Mouse (Mus musculus): ENCODE measurements around the gene Syne1.

Syne1 gene

DNA sequence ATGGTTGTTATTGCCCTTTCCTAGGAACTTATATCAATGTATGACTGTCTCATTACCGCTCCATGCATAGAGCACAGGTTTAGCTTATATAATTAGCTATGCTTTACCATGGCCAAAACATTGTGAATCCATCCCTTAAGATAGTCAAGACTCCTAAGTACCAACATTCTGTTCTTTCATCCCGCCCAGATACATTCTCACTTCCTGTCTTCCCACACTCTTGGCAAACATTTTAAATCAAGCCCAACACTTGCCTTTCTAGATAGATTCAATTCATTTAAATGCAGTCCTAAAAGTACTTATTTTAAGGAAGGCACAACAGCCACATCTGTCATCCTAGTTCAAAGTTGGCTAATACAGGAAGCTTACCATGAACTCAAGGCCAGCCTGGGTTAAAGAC, 113.5 kb downstream of the Syne1 start:
- DNase-seq (ENCODE audit: low read depth, low spot score) = no peak

GRCm38 (mm10) chr10:5423984-5424383, 127.3 kb downstream of the Syne1 start:
- DNase-seq (ENCODE audit: low read depth, low spot score) = no peak

DNA sequence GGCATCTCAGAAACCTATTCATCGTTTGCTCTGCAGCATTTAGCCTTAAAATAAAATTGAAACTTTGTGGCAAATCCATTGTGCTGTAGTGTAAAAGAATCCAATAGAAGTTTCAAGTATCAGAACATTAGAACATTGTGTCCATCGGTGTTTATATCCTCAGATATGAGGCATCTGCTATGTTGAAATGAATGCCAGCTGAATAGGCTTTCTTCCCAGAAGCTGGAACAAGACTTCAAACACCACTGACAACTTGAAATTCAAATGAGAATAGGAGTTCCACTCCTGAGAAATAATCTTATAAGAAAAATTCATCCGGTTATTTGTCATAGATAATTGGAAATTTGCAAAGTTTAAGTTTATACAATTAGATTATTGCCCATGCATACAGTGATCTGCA, 135.6 kb downstream of the Syne1 start:
- DNase-seq (ENCODE audit: low read depth, low spot score) = no peak

GRCm38 (mm10) chr10:5384131-5384776, 167.0 kb downstream of the Syne1 start:
- DNase-seq (ENCODE audit: low read depth, low spot score) = no peak

- DNase-seq (ENCODE audit: low read depth, low spot score) = no peak
These were observed 169.7 kb downstream of the Syne1 start for GRCm38 (mm10) chr10:5381536-5381935.

GRCm38 (mm10) chr10:5378969-5379368, 172.3 kb downstream of the Syne1 start:
- no peak for DNase-seq (ENCODE audit: low read depth, low spot score)

DNA sequence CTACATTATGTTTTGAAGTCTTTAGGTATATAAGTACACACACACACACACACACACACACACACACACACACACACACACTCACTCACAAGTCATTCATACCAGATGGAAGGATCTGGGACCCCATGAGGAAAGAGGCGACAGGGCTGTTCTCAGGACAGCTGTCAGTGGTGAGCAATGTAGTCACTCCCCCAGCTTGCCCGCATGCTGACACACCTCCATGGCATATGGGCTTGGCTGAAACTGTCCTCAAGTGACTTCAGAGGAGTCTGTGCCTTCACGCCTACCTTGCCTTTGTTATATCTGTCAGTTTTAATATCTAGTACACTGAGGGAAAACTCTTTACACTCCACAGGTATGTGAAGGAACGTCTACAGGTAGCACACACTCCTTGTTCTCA, 181.7 kb downstream of the Syne1 start:
- DNase-seq (ENCODE audit: low read depth, low spot score) = no peak

DNA sequence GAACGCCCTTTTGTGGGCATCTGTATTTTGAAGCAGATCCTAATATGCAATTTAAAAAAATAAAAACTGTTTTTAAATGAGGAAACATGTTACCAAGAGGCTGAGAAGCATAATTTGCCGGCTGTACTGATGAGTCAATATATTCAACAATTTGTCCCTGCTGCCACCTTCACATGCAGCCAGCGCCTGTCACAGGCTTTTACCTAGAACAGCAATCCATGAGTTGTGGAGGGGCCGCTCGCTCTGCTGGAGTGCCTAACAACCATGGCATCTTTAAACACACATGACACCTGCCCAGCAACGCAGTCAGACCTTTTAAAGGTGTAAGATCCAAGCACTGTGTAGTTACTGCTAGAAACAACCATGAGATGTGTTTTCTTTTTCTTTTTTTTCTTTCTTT, 183.0 kb downstream of the Syne1 start:
- no peak for DNase-seq (ENCODE audit: low read depth, low spot score)

DNA sequence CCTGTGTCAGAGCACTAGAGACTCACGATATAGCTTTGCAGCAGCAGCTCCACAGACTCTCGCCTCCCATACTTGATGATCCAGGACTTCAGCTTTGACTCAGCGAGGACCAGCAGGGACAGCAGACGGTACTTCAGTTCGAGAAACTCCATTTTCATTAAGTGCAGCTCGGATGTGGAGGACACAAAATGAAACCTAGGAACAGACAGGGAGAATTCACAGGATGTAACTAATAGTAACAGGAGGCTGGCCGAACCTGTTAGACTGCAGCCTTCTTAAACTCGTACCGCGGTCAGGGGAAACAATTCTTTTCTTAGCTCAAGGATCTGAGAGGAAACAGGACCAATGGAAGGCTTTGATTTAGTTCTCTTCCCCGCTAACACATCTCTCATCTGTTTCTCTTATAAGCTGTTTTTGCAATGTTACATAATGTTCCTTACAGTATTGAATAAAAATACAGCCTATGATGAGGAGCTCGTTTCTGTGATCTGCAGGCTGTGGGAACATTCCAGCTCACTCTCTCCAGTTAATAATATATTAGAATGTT, 183.7 kb downstream of the Syne1 start:
- no peak for DNase-seq (ENCODE audit: low read depth, low spot score)

DNA sequence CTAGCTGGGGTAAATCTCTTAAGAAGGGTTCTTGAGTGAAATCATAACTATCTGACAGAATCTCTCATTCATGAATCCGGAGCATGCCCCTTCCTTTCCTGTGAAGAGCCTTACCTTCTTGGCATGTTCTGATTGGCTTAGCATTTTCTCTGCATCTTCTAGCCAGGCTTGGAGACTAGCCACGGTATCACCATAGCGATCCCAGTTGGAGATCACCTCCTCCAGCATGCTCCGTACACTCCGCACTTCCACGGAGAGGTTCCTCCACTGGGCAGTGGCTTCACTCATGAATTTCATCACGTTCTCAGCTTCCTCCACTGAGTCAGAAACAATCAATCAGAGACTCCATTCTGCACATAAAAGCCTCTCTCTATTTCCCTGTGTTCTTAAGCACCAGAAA, 190.7 kb downstream of the Syne1 start:
- DNase-seq (ENCODE audit: low read depth, low spot score) = no peak

- no peak for DNase-seq (ENCODE audit: low read depth, low spot score)
These were observed 194.7 kb downstream of the Syne1 start for GRCm38 (mm10) chr10:5356614-5357013.

GRCm38 (mm10) chr10:5353390-5353789, 197.9 kb downstream of the Syne1 start:
- DNase-seq (ENCODE audit: low read depth, low spot score) = no peak

DNA sequence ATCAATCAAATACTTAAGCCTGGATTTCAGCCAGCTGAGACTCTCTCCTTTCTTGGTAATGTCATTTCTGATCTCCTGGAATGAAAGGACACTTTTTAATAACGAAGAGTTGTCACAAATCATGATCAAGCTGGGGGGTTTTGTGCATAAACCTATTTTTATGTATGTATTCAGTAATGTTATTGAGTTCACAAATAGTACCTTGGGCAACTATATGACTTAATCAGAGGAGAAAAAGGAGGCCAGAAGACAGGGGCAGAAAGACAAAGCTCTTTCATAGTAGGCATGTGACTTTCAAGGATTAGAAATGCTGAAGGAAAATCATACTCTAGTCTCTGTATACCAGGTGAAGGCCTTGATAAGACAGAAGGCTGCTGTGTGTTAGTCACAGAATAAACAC, 204.4 kb downstream of the Syne1 start:
- no peak for DNase-seq (ENCODE audit: low read depth, low spot score)

DNA sequence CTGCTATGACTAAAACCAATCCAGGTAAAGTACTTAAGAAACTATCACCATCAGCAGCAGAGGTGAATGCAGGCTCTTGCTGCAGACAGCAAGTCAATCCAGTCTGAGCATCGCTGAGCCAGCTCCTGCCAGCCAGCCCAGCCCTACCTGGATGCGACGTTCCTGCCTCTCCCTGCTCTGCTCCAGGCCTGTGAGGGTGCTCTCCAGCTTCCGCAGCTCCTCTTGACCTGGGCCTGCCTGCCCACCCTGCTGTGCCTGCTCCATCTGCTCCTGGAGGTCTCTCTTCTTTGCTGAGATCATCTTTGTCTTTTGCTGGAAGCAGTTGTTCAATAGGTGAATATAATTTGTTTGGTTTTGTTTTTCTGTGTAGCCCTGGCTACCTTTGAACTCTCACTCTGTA, 208.1 kb downstream of the Syne1 start:
- DNase-seq (ENCODE audit: low read depth, low spot score) = no peak

DNA sequence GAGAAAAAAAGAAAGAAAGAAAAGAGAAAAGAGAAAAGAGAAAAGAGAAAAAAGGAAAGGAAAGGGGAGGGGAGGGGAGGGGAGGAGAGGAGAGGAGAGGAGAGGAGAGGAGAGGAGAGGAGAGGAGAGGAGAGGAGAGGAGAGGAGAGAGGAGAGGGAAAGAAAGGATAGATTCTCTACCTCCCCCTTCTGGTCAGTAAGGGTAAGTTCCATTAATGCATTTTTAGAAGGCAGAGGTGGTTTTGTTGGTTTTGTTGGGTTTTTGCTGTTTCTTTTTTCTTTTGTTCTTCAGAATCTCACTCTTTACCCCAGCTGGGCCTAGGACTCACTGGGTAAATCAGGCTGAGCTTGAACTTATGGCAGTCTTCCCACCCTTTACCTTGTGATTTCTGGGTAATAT, 214.9 kb downstream of the Syne1 start:
- no peak for DNase-seq (ENCODE audit: low read depth, low spot score)

GRCm38 (mm10) chr10:5332801-5333200, 218.5 kb downstream of the Syne1 start:
- DNase-seq (ENCODE audit: low read depth, low spot score) = no peak

DNA sequence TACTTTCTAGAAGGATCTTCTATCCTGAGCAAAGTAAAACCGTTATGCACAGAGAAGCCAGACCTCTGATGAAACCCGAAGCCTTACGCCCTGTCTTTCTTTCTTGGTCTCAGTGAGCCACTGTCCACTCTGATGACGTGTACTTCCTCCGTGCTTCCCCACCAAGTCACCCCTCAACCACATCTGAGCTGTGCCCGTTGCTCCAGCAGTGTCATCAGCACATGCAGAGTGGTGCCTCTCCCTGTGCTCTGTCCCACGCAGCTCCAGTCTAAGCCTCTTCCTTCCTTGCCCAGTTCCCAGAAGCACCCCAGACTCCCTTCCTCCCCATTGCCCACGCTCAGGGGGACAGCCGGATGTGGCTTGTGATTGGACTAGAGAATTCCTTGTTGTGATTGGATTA, 224.6 kb downstream of the Syne1 start:
- no peak for DNase-seq (ENCODE audit: low read depth, low spot score)

GRCm38 (mm10) chr10:5323741-5324395, 227.4 kb downstream of the Syne1 start:
- no peak for DNase-seq (ENCODE audit: low read depth, low spot score)

DNA sequence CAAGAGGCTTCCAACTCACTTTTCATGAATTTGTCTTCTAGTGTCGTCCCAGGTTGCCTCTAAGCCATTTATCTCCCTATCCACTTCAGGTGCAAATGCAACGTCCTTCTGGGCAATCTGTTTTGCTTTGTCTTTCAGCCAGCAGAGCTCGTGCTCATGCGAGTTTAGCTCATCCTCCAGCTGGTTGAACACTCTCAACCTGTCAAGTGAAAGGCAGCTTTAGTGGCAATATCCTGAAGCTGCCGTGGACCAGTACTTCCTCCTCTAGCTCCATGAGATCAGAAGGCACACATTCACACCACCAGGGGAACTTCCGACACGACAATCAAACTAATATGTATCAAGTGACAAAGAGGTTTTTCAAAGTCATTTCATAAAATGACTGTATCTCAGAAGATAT, 228.7 kb downstream of the Syne1 start:
- no peak for DNase-seq (ENCODE audit: low read depth, low spot score)

- peak; percentile 44 for DNase-seq (ENCODE audit: low read depth, low spot score)
These were observed 233.7 kb downstream of the Syne1 start for GRCm38 (mm10) chr10:5317602-5318001.

DNA sequence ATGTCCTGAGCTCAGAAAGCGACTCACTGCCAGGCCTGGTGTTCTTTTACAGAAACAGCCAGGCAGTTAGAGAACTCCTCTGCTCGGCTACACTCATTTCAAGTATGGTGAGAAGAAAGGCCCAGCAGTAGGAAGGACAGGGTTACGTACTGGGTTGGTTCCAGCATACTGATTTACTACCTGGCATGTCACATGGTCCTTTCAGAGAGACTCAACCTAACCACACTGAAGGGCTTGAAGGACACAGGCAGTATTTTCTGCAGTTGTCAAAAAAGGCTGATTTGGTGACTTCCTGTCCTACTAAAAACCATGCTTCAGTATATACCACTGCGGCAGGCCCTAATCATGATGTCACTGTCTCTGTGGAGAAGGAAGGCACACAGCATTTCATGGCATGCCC, 238.8 kb downstream of the Syne1 start:
- DNase-seq (ENCODE audit: low read depth, low spot score) = no peak

DNA sequence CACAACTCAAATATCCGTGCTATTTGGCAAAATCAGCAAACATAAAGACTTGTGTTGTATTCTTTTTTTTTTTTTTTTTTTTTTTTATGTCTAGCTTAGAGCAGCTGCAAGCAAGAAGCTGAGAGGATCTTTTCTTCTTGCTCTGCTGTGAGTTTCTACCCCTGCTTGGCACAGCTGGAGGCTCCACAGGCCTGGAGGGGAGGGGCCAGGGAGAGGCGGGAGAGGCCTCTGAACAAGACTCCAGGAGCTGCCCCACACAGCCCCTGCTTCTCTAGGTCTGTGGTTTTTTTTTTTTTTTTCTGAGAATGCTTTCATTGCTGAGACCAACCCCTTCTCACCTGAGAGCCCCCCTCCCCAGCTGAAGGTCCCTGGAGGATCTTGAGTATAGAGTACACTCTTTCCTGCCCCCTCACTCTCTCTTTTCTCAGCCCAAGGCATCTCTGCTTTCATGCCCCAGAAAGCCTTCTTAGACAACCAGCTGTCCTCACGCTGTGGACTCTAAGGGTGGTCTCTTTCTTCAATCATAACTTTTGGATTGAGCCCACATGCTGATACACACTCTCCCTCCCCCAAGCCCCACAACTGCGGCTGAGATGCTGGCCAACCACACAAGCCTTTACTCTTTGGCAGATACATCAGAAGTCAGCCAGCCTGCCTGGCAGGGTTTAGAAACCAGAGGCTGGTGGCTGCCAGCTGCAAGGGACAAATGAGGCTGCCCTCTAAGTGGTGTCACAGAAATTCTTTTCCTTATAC, 241.1 kb downstream of the Syne1 start:
- no peak for DNase-seq (ENCODE audit: low read depth, low spot score)

DNA sequence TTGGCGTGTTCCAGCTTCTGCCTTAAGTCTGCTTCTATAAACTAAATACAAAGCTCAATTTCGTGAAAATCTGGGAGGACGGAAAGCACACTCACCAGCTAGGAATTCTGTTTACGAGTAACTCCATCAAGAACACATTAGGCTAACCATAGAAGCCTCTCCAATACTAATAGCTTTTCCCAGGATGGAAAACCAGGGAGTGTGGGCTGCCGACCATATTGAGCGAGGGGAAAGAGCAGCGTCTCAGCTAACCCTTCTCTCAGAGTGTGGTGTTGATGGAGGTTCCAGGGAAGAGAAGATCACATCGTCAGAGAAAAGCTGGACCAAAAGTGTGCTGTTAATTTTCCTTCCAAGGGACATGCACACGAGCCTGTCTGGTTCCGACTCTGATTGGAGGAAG, 241.9 kb downstream of the Syne1 start:
- DNase-seq (ENCODE audit: low read depth, low spot score) = no peak

All from skeletal muscle tissue, adult 2 months (tissue).